Mouse (Mus musculus): Measurements from ENCODE around the gene Adcy6.

Gene Adcy6

DNA sequence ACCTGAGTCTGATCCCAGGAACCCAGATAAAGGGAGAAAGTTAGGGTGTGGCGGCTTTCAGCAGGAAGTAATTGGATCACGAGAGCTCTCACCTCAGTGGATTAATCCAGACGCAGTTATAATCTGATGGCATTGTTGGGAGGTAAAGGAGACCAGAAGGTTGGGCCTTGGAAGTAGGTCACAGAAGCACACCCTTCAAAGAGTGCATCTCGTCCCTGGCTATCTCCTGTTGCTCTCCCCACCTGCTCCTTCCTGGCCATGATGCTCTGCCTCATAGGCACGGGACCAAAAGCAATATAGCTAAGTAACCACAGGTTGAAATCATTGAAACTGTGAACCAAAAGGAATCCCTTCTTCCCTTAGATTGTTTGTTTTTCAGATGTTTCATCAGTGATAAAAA is 52.7 kb downstream of the Adcy6 start:
- no peak for DNase-seq (ENCODE audit: low spot score)

DNA sequence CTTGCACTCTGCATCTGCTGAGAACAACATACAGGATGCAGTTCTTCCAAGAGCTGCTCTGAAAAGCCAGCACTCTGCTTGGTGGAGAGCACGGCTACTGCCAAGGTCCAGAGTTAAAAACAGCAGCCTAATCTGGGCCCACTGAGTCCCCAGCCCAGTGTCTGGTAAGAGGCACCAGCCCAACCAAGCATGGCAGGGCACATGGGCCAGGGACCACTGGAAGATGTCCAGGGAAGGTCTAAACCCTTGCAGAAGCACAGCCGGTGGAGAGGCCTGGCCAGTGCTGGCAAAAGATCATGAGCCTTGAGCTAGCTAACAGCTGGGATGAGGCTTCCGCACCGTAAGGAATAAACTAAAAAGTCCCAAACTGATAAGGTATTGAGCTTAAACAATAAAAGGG is 54.0 kb downstream of the Adcy6 start:
- DNase-seq (ENCODE audit: low spot score), result no peak

DNA sequence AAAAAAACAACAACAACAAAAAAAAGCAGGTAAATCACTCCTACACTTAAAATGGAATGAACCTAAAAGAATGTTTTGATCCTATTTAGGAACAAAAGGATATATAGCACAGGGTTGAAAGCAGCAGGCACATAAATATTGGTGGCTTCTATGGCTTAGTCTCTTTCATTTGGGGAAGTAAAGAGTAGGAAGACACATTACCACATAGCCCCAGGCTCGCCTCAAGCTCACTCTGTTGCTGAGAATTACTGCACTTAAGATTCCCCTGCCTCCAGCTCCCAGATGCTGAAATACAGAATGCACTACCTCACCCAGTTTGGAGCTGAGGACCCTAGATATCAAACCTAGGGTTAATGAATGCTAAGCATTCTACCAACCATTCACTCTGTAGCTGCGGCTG is 57.1 kb downstream of the Adcy6 start:
- no peak for DNase-seq (ENCODE audit: low spot score)

DNA sequence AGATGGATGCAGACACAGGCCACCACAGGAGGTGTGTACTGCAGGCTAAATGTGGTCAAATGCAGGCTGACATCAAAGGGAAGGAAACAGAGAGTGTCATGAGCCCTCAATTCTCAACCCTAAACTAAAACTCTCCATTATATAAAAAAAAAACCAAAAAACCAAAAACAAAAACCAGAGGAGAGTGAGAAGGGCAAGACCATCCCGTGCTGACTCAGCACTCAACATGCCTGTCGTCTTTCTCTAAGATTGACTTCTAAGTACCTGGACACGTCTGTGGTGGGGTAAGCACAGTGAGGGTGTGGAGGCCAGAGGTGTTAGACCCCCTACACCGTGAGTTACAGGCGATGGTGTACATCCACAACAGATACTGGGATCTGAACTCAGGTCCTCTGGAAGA is 63.0 kb downstream of the Adcy6 start:
- no peak for DNase-seq (ENCODE audit: low spot score)

DNA sequence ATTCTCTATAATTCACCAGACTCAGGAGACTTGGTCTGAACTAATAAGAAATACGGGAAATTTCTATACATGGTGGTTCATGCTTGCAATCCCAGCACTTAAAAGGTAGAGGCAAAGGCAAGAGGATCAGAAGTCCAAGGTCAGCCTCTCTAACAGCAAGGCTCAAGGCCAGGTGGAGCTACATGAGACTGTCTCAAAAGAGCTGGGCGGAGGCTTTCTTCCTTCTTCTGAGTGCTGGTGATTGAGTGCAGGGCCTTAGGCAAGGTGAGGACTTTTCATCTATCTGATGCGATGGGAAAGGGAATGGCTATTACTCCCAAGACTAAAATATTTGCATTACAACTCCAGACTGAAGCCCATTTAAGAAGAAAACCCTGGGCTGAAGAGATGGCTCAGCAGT is 64.7 kb downstream of the Adcy6 start:
- no peak for DNase-seq (ENCODE audit: low spot score)

DNA sequence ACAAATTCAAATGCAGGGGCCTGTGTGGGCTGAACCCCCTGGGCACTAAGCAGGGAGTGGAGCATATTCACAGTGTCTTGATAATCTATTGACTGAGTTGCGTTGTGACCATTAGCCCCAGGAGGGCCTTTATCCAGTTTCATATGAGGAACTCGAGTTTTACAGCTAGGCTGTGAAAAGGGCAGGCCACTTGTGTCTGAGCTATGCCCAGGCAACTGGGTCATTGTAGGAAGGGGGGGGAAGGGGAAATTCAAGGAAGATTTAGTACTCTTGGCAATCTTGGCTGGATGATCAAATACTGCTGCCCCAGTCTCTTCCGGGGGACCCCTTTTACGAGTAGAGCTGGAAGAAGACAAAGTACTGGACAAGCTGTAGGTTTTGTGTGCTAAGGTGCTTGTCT is 66.5 kb downstream of the Adcy6 start:
- DNase-seq (ENCODE audit: low spot score), result no peak

DNA sequence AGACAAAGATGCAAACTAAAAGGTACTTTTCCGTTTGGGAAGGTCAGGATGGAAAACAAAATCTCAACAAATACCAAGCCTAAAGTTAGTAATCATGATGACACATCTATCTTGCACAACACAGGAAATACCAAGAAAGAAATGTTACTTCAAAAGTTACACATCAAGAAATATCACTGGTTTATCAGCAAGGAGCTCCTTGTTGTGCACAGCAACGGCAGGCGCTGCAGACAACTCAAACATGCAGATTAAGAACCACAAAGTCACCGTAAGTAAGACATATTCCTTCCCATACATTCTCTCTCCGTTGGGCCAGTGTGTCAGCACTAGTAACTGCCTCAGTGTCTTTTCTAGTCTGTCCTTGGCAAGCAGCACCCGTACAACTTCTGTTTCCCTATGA is 68.8 kb downstream of the Adcy6 start:
- no peak for DNase-seq (ENCODE audit: low spot score)
